In genomic region chr7:125471991-125472741, GRCm38 (mm10) we compare ENCODE assay signal across 7 mouse cellular contexts. TPM values are rescaled to one million over a fixed set of nuclear protein-coding genes. Genes with fewer than 3 reads are reported as not detected.
DNase-seq lines count a peak whose midpoint lies in the region; ATAC-seq lines count a peak whose summit lies in the region.

No protein-coding gene starts in this region.

- H3K27ac ChIP-seq in embryonic facial prominence, embryonic 11.5 days (replicated peaks; ENCODE audit: low read depth, low read length), result peak overlapping the region; percentile 65
- H3K27ac ChIP-seq in limb, embryonic 12.5 days, result peak overlapping the region; percentile 72
- H3K27ac ChIP-seq in midbrain, embryonic 14.5 days (replicated peaks; ENCODE audit: low read depth, low read length), result peak overlapping the region; percentile 32; the same call in 1 of the 2 replicates

- no peak overlapping the region for H3K4me2 ChIP-seq in embryonic facial prominence, embryonic 11.5 days (ENCODE audit: low read depth, low read length)
- no peak overlapping the region for H3K4me2 ChIP-seq in limb, embryonic 12.5 days
- 0 out of 2 replicates have a peak overlapping the region, but pooled peaks have one; percentile 10 for H3K4me2 ChIP-seq in midbrain, embryonic 14.5 days (ENCODE audit: low read length)

- peak overlapping the region; percentile 7 for H3K9ac ChIP-seq in embryonic facial prominence, embryonic 11.5 days (replicated peaks; ENCODE audit: low read length)
- H3K9ac ChIP-seq in limb, embryonic 12.5 days (replicated peaks), result no peak overlapping the region
- no peak overlapping the region for H3K9ac ChIP-seq in midbrain, embryonic 14.5 days (replicated peaks; ENCODE audit: low read length)

- H3K4me1 ChIP-seq in embryonic facial prominence, embryonic 11.5 days (ENCODE audit: control insufficient read depth, insufficient read depth, low read length), result peaks cover 3% of the 10 kb centered on the region
- peaks cover 31% of the 10 kb centered on the region for H3K4me1 ChIP-seq in limb, embryonic 12.5 days (replicated peaks)
- H3K4me1 ChIP-seq in midbrain, embryonic 14.5 days (ENCODE audit: control insufficient read depth, insufficient read depth, low read length), result peaks cover 6% of the 10 kb centered on the region

- no peak overlapping the region for H3K4me3 ChIP-seq in embryonic facial prominence, embryonic 11.5 days (ENCODE audit: low read depth, low read length)
- no peak overlapping the region for H3K4me3 ChIP-seq in limb, embryonic 12.5 days (replicated peaks)
- H3K4me3 ChIP-seq in midbrain, embryonic 14.5 days (replicated peaks; ENCODE audit: low read depth, low read length), result no peak overlapping the region

- no peaks in the 10 kb centered on the region for H3K9me3 ChIP-seq in embryonic facial prominence, embryonic 11.5 days (replicated peaks; ENCODE audit: control insufficient read depth, low read length)
- no peaks in the 10 kb centered on the region for H3K9me3 ChIP-seq in limb, embryonic 12.5 days
- H3K9me3 ChIP-seq in midbrain, embryonic 14.5 days (ENCODE audit: control insufficient read depth, low read length), result no peaks in the 10 kb centered on the region

- WGBS in embryonic facial prominence, embryonic 11.5 days, result 33% methylated on average over 13 of the region's 13 CpGs
- WGBS in limb, embryonic 12.5 days, result 35% methylated on average over 13 of the region's 13 CpGs
- 36% methylated on average over 13 of the region's 13 CpGs for WGBS in midbrain, embryonic 14.5 days

- DNase-seq in adrenal gland, postnatal 14 days, result peak; percentile 90
- DNase-seq in embryonic facial prominence, embryonic 11.5 days (ENCODE audit: low spot score), result peak; percentile 85
- DNase-seq in heart, adult 18-20 months, result peak; percentile 86 to 87
- peak; percentile 74 for DNase-seq in kidney, adult 18-20 months
- DNase-seq in midbrain, embryonic 14.5 days, result peak; percentile 89
- DNase-seq in spleen, adult 18-20 months, result peak; percentile 59 to 74

- H3K36me3 ChIP-seq in embryonic facial prominence, embryonic 11.5 days (replicated peaks; ENCODE audit: control insufficient read depth, insufficient read depth, low read depth, low read length), result no peaks in the 10 kb centered on the region
- H3K36me3 ChIP-seq in limb, embryonic 12.5 days, result peaks cover 34% of the 10 kb centered on the region
- peaks cover 34% of the 10 kb centered on the region for H3K36me3 ChIP-seq in midbrain, embryonic 14.5 days (ENCODE audit: control insufficient read depth, insufficient read depth, low read length)

- no peaks in the 10 kb centered on the region for H3K27me3 ChIP-seq in embryonic facial prominence, embryonic 11.5 days (ENCODE audit: control insufficient read depth, insufficient read depth, low read length)
- no peaks in the 10 kb centered on the region for H3K27me3 ChIP-seq in limb, embryonic 12.5 days
- H3K27me3 ChIP-seq in midbrain, embryonic 14.5 days (ENCODE audit: control insufficient read depth, insufficient read depth, low read length), result no peaks in the 10 kb centered on the region

- ATAC-seq in embryonic facial prominence, embryonic 11.5 days (replicated peaks; ENCODE audit: insufficient number of reproducible peaks, low FRiP score, low TSS enrichment, low read depth), result peak; percentile 36; the same call in 1 of the 2 replicates
- ATAC-seq in limb, embryonic 12.5 days (ENCODE audit: insufficient number of reproducible peaks, insufficient read depth, low FRiP score, low TSS enrichment, low read depth), result no peak
- ATAC-seq in midbrain, embryonic 14.5 days (ENCODE audit: low FRiP score, low TSS enrichment), result peak; percentile 66; the same call in 1 of the 2 replicates

RNA-seq across cellular contexts. Expression of gene Nsmce1, which starts 19.2 kb away (rescaled TPM):
- total RNA-seq in adrenal gland, postnatal 14 days (2021), result 43.3 and 44.6 TPM in 2 replicates
- 119 and 132 TPM in 2 replicates for polyA plus RNA-seq in embryonic facial prominence, embryonic 11.5 days (2014; fragmentation: Nextera tagmentation; extraction: Ambion mirVana)
- total RNA-seq in heart, adult 18-20 months (2021), result 10 to 100 TPM; 32.3 to 35.1 TPM
- 114 and 122 TPM in 2 replicates for polyA plus RNA-seq in limb, embryonic 12.5 days (2016; fragmentation: Nextera tagmentation; extraction: Ambion mirVana)
- 93.9 and 101 TPM in 2 replicates for polyA plus RNA-seq in midbrain, embryonic 14.5 days (2014; fragmentation: Nextera tagmentation; extraction: Ambion mirVana)

RNA-seq across cellular contexts. Expression of gene Kdm8, which starts 27.7 kb away (rescaled TPM):
- total RNA-seq in adrenal gland, postnatal 14 days (2021), result 4.0 and 4.5 TPM in 2 replicates
- polyA plus RNA-seq in embryonic facial prominence, embryonic 11.5 days (2014; fragmentation: Nextera tagmentation; extraction: Ambion mirVana), result 11.3 and 11.9 TPM in 2 replicates
- 1 to 10 TPM; 3.6 to 5.2 TPM for total RNA-seq in heart, adult 18-20 months (2021)
- polyA plus RNA-seq in limb, embryonic 12.5 days (2016; fragmentation: Nextera tagmentation; extraction: Ambion mirVana), result 14.4 and 16.2 TPM in 2 replicates
- 3.8 and 5.5 TPM in 2 replicates for polyA plus RNA-seq in midbrain, embryonic 14.5 days (2014; fragmentation: Nextera tagmentation; extraction: Ambion mirVana)
